ENCODE assay signal across 8 mouse cellular contexts in the genomic region with DNA sequence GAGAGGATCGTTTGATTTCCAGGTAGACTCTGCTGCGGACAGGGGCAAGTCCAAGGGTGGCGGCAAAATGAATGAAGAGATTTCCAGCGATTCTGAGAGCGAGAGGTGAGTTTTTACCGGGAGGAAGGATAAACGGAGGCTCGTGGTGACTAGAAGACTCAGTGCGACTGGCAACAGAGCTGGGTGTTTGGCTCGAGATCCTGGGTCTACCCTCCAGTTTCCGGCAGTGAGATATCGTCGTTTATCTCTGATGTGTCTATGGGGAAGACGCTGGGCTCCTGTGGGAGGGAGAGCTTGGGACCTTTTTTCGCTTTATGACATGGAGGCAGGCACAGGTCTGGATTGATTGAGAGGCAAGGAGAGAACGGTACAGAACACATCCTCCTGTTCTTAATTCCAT. TPM values are rescaled to one million over a fixed set of nuclear protein-coding genes. Genes with fewer than 3 reads are reported as not detected.
A peak's percentile ranks its signal among the peaks of the same experiment; 100 is the strongest.
DNase-seq lines count a peak whose midpoint lies in the region; ATAC-seq and TF ChIP-seq lines count a peak whose summit lies in the region.

No protein-coding gene starts in this region.

- 2% methylated on average over 16 of the region's 16 CpGs for WGBS in spleen, adult 2 months
- WGBS in hindbrain, embryonic 11.5 days = 4% methylated on average over 16 of the region's 16 CpGs
- WGBS in macrophage (ENCODE audit: missing documents) = 2% methylated on average over 16 of the region's 16 CpGs

- no peak for ATAC-seq in erythroblast, adult 5-6 weeks (replicated peaks; ENCODE audit: low FRiP score, poor library complexity, severe bottlenecking)
- no peak for ATAC-seq in hindbrain, embryonic 11.5 days (ENCODE audit: low FRiP score)

- TF ChIP-seq CTCF in spleen, adult 2 months (IDR thresholded peaks at IDR 0.05; ENCODE audit: extremely low read depth, insufficient read depth, insufficient read length, insufficient replicate concordance) = no peak

- H3K36me3 ChIP-seq in erythroblast, embryonic 14.5 days (ENCODE audit: control insufficient read depth) = peaks cover 27% of the 10 kb centered on the region
- H3K36me3 ChIP-seq in spleen, adult 2 months (ENCODE audit: control insufficient read depth, insufficient read depth, low read length) = peaks cover 8% of the 10 kb centered on the region
- H3K36me3 ChIP-seq in hindbrain, embryonic 11.5 days (ENCODE audit: control insufficient read depth, insufficient read depth, low read length) = no peaks in the 10 kb centered on the region
- peaks cover 19% of the 10 kb centered on the region; the same call in 1 of the 2 replicates for H3K36me3 ChIP-seq in macrophage (ENCODE audit: inconsistent target)

- TF ChIP-seq POLR2A in spleen, adult 2 months (IDR thresholded peaks at IDR 0.05; ENCODE audit: low read depth, low read length) = no peak

- no peaks in the 10 kb centered on the region for H3K9me3 ChIP-seq in erythroblast, embryonic 14.5 days (ENCODE audit: control insufficient read depth, low read length)
- no peaks in the 10 kb centered on the region for H3K9me3 ChIP-seq in hindbrain, embryonic 11.5 days (ENCODE audit: control insufficient read depth, low read length)

- H3K27ac ChIP-seq in spleen, adult 2 months (ENCODE audit: insufficient read depth, low read length) = no peak overlapping the region
- no peak overlapping the region for H3K27ac ChIP-seq in hindbrain, embryonic 11.5 days (ENCODE audit: low read depth, low read length)
- H3K27ac ChIP-seq in macrophage = no peak overlapping the region

- H3K27me3 ChIP-seq in erythroblast, embryonic 14.5 days (ENCODE audit: control insufficient read depth) = no peaks in the 10 kb centered on the region
- H3K27me3 ChIP-seq in spleen, adult 2 months (ENCODE audit: control insufficient read depth, insufficient read depth, low read length) = no peaks in the 10 kb centered on the region
- no peaks in the 10 kb centered on the region for H3K27me3 ChIP-seq in hindbrain, embryonic 11.5 days (ENCODE audit: control insufficient read depth, insufficient read depth, low read length)

- DNase-seq in spleen, adult 2 months (ENCODE audit: low read depth in 1 of 2, low spot score in 2 of 2) = peak in 1 of 2 experiments; percentile 1
- no peak for DNase-seq in spleen, postnatal 14 days (ENCODE audit: low spot score in 2 of 2)
- no peak for DNase-seq in hindbrain, embryonic 11.5 days (ENCODE audit: low spot score)
- no peak for DNase-seq in cerebellum, postnatal 36 days
- no peak for DNase-seq in urinary bladder, adult 18-20 months (ENCODE audit: low spot score in 2 of 2)

- H3K9ac ChIP-seq in hindbrain, embryonic 11.5 days (ENCODE audit: low read depth, low read length) = peak overlapping the region; percentile 56

- H3K4me2 ChIP-seq in hindbrain, embryonic 11.5 days (replicated peaks; ENCODE audit: low read depth, low read length) = peak overlapping the region; percentile 93

- H3K79me2 ChIP-seq in macrophage (ENCODE audit: inconsistent target) = peaks cover 38% of the 10 kb centered on the region

- peaks cover 46% of the 10 kb centered on the region for H3K4me1 ChIP-seq in erythroblast, embryonic 14.5 days (ENCODE audit: control insufficient read depth)
- peaks cover 15% of the 10 kb centered on the region; the same call in 1 of the 2 replicates for H3K4me1 ChIP-seq in spleen, adult 2 months (ENCODE audit: control insufficient read depth, insufficient read depth, insufficient read length)
- peaks cover 7% of the 10 kb centered on the region; the same call in 1 of the 2 replicates for H3K4me1 ChIP-seq in hindbrain, embryonic 11.5 days (replicated peaks; ENCODE audit: control insufficient read depth, insufficient read depth, low read length)

- H3K4me3 ChIP-seq in erythroblast, embryonic 14.5 days (replicated peaks) = peak overlapping the region; percentile 69
- H3K4me3 ChIP-seq in spleen, adult 2 months (ENCODE audit: extremely low read depth, insufficient read depth, insufficient read length) = peak overlapping the region; percentile 65
- peak overlapping the region; percentile 74 for H3K4me3 ChIP-seq in hindbrain, embryonic 11.5 days (ENCODE audit: low read depth, low read length)
- peak overlapping the region; percentile 87 for H3K4me3 ChIP-seq in macrophage (ENCODE audit: inconsistent target)

RNA-seq across cellular contexts. Expression of gene Parp3, which starts 0.9 kb away (rescaled TPM):
- 0.05 TPM in 1 of 2 replicates, not detected in the other for polyA plus RNA-seq in erythroblast, embryonic 14.5 days (2012)
- 1.7 and 7.3 TPM in 2 replicates for total RNA-seq in erythroblast, adult 5-6 weeks (2015; ENCODE audit: low replicate concordance)
- 1.4 and 7.4 TPM in 2 replicates for total RNA-seq in erythroblast, adult 5-6 weeks (2017; ENCODE audit: low replicate concordance)
- polyA plus RNA-seq in spleen, adult 2 months (2012; rRNA removed) = 43.3 and 57.9 TPM in 2 replicates
- polyA plus RNA-seq in hindbrain, embryonic 11.5 days (2014; fragmentation: Nextera tagmentation; extraction: Ambion mirVana) = 0.54 and 1.4 TPM in 2 replicates
- total RNA-seq in macrophage (2018; cell fraction: chromatin; rRNA removed) = 100 to 1,000 TPM in 17 of 26 experiments, 10 to 100 TPM in 9; 48.9 to 188 (median 124) TPM
- 10 to 100 TPM; 15.1 to 57.8 (median 27.0) TPM for total RNA-seq in macrophage (2018; cell fraction: cytosol; rRNA removed)
- total RNA-seq in macrophage (2018; cell fraction: nucleus; rRNA removed) = 100 to 1,000 TPM in 12 of 26 experiments, 10 to 100 TPM in 14; 58.4 to 171 (median 95.9) TPM
- polyA plus RNA-seq in macrophage (2018) = 28.0 to 31.0 TPM (median 28.4 TPM) in 3 replicates

RNA-seq across cellular contexts. Expression of gene Rrp9, which starts 1.9 kb away (rescaled TPM):
- 9.9 and 10.7 TPM in 2 replicates for polyA plus RNA-seq in erythroblast, embryonic 14.5 days (2012)
- total RNA-seq in erythroblast, adult 5-6 weeks (2015; ENCODE audit: low replicate concordance) = 3.5 and 4.6 TPM in 2 replicates
- total RNA-seq in erythroblast, adult 5-6 weeks (2017; ENCODE audit: low replicate concordance) = 5.7 and 6.4 TPM in 2 replicates
- 33.9 and 36.8 TPM in 2 replicates for polyA plus RNA-seq in spleen, adult 2 months (2012; rRNA removed)
- polyA plus RNA-seq in hindbrain, embryonic 11.5 days (2014; fragmentation: Nextera tagmentation; extraction: Ambion mirVana) = 41.3 and 42.2 TPM in 2 replicates
- 10 to 100 TPM in 25 of 26 experiments, 1 to 10 TPM in 1; 8.9 to 68.9 (median 28.0) TPM for total RNA-seq in macrophage (2018; cell fraction: chromatin; rRNA removed)
- total RNA-seq in macrophage (2018; cell fraction: cytosol; rRNA removed) = 10 to 100 TPM in 24 of 26 experiments, 1 to 10 TPM in 2; 9.0 to 17.2 (median 12.1) TPM
- total RNA-seq in macrophage (2018; cell fraction: nucleus; rRNA removed) = 10 to 100 TPM in 20 of 26 experiments, 1 to 10 TPM in 6; 6.3 to 29.5 (median 13.5) TPM
- polyA plus RNA-seq in macrophage (2018) = 10.1 to 24.9 TPM (median 11.4 TPM) in 3 replicates

RNA-seq across cellular contexts. Expression of gene Gpr62, which starts 11.9 kb away (rescaled TPM):
- polyA plus RNA-seq in erythroblast, embryonic 14.5 days (2012) = not detected in 2 replicates
- total RNA-seq in erythroblast, adult 5-6 weeks (2015; ENCODE audit: low replicate concordance) = not detected in 2 replicates
- total RNA-seq in erythroblast, adult 5-6 weeks (2017; ENCODE audit: low replicate concordance) = not detected in 2 replicates
- polyA plus RNA-seq in spleen, adult 2 months (2012; rRNA removed) = 0.28 and 0.66 TPM in 2 replicates
- polyA plus RNA-seq in hindbrain, embryonic 11.5 days (2014; fragmentation: Nextera tagmentation; extraction: Ambion mirVana) = 0.22 and 0.29 TPM in 2 replicates
- total RNA-seq in macrophage (2018; cell fraction: chromatin; rRNA removed) = under 1 TPM in 12 of 26 experiments, not detected in 14; 0.29 to 0.97 (median 0.66) TPM
- under 1 TPM in 1 of 26 experiments, not detected in 25; 0.07 TPM for total RNA-seq in macrophage (2018; cell fraction: cytosol; rRNA removed)
- total RNA-seq in macrophage (2018; cell fraction: nucleus; rRNA removed) = under 1 TPM in 10 of 26 experiments, not detected in 16; 0.22 to 0.55 (median 0.35) TPM
- not detected in 3 replicates for polyA plus RNA-seq in macrophage (2018)

RNA-seq across cellular contexts. Expression of gene Iqcf1, which starts 22.1 kb away (rescaled TPM):
- polyA plus RNA-seq in erythroblast, embryonic 14.5 days (2012) = not detected in 2 replicates
- total RNA-seq in erythroblast, adult 5-6 weeks (2015; ENCODE audit: low replicate concordance) = not detected in 2 replicates
- total RNA-seq in erythroblast, adult 5-6 weeks (2017; ENCODE audit: low replicate concordance) = not detected in 2 replicates
- polyA plus RNA-seq in spleen, adult 2 months (2012; rRNA removed) = not detected in 2 replicates
- polyA plus RNA-seq in hindbrain, embryonic 11.5 days (2014; fragmentation: Nextera tagmentation; extraction: Ambion mirVana) = not detected in 2 replicates
- total RNA-seq in macrophage (2018; cell fraction: chromatin; rRNA removed) = not detected
- total RNA-seq in macrophage (2018; cell fraction: cytosol; rRNA removed) = not detected
- total RNA-seq in macrophage (2018; cell fraction: nucleus; rRNA removed) = not detected
- not detected in 3 replicates for polyA plus RNA-seq in macrophage (2018)

RNA-seq across cellular contexts. Expression of gene Pcbp4, which starts 24.6 kb away (rescaled TPM):
- polyA plus RNA-seq in erythroblast, embryonic 14.5 days (2012) = 0.21 and 0.90 TPM in 2 replicates
- total RNA-seq in erythroblast, adult 5-6 weeks (2015; ENCODE audit: low replicate concordance) = not detected in 2 replicates
- not detected in 2 replicates for total RNA-seq in erythroblast, adult 5-6 weeks (2017; ENCODE audit: low replicate concordance)
- polyA plus RNA-seq in spleen, adult 2 months (2012; rRNA removed) = 15.8 and 22.4 TPM in 2 replicates
- 222 and 249 TPM in 2 replicates for polyA plus RNA-seq in hindbrain, embryonic 11.5 days (2014; fragmentation: Nextera tagmentation; extraction: Ambion mirVana)
- total RNA-seq in macrophage (2018; cell fraction: chromatin; rRNA removed) = 10 to 100 TPM in 12 of 26 experiments, 1 to 10 TPM in 14; 1.6 to 28.3 (median 8.9) TPM
- 1 to 10 TPM; 1.3 to 7.8 (median 3.1) TPM for total RNA-seq in macrophage (2018; cell fraction: cytosol; rRNA removed)
- 1 to 10 TPM in 25 of 26 experiments, not detected in 1; 1.2 to 8.9 (median 2.7) TPM for total RNA-seq in macrophage (2018; cell fraction: nucleus; rRNA removed)
- polyA plus RNA-seq in macrophage (2018) = 2.8 to 4.6 TPM (median 4.5 TPM) in 3 replicates

Comparison
In these comparisons a context has a peak if more than half of its experiments do, and no peak if none do; other contexts are left out.
1. RNA of gene Parp3, which starts 0.9 kb away (polyA plus RNA-seq): 43.3 to 57.9 TPM in spleen, adult 2 months and 28.0 to 31.0 TPM in macrophage; 0.54 to 1.4 TPM in hindbrain, embryonic 11.5 days and 0.05 TPM in erythroblast, embryonic 14.5 days; every median in the first group is over 10 times any median in the second.
2. Peak in every context shown above with its lines, with median percentiles within 50 percentile points of each other: H3K4me3 ChIP-seq.